Mouse (Mus musculus) kidney, adult 2 months (tissue): Measurements from ENCODE around the gene Eef2kmt. TPM values are rescaled to one million over a fixed set of nuclear protein-coding genes. Genes with fewer than 3 reads are reported as not detected.

Experiments used
- DNase-seq: peaks from one replicate; pipeline ENCODE4 v3.0.0; 2021
- H3K27ac ChIP-seq: fragments of 200-500 bp; 2 replicates; pipeline ENCODE4 v1.5.1; 2012; ENCODE audit warnings: low read depth, low read length, control low read depth, inconsistent platforms; ENCODE audit not compliant: insufficient read depth
- H3K27me3 ChIP-seq: fragments of 200-500 bp; replicated peaks from 2 replicates; pipeline ENCODE4 v1.6.1; 2012; ENCODE audit warnings: mild to moderate bottlenecking, moderate library complexity, low read length, inconsistent platforms; ENCODE audit not compliant: control insufficient read depth, insufficient read depth
- H3K36me3 ChIP-seq: fragments of 200-500 bp; 2 replicates; pipeline ENCODE4 v1.6.1; 2012; ENCODE audit warnings: mild to moderate bottlenecking, moderate library complexity, low read length, inconsistent platforms; ENCODE audit not compliant: control insufficient read depth, insufficient read depth
- H3K4me1 ChIP-seq: fragments of 200-500 bp; 2 replicates; pipeline ENCODE4 v1.6.1; 2011; ENCODE audit warnings: low read length; ENCODE audit not compliant: control insufficient read depth, insufficient read depth
- H3K4me3 ChIP-seq: fragments of 200-500 bp; 2 replicates; pipeline ENCODE4 v1.5.1; 2011; ENCODE audit warnings: mild to moderate bottlenecking, low read depth, low read length, control low read depth; ENCODE audit not compliant: insufficient read depth
- CTCF ChIP-seq: fragments of 200-500 bp; conservative IDR thresholded peaks from 2 replicates; pipeline ENCODE4 v1.5.1; 2011; ENCODE audit warnings: low read depth, mild to moderate bottlenecking, control low read depth, low read length, moderate library complexity, mixed read lengths; ENCODE audit not compliant: insufficient read depth, insufficient read length
- POLR2A ChIP-seq: fragments of 200-500 bp; IDR thresholded peaks from one replicate; pipeline ENCODE4 v1.6.1; 2011; ENCODE audit warnings: low read depth, low read length, control low read depth
- WGBS: fragments of 180-500 bp; shearing (Covaris S2); methylation state at CpG from one replicate; pipeline ENCODE4 v1.1.7; 2018; 5-methylcytosine and 5-hydroxymethylcytosine counted together
- polyA plus RNA-seq: library from polyadenylated mRNA; depleted of rRNA; stranded (reverse); fragments of >200 nt; gene quantifications from 2 replicates; pipeline ENCODE4 v1.2.3, GENCODE M21; 2012

Gene Eef2kmt
- polyA plus RNA-seq, 1 experiment, result 59.1 TPM

GRCm38 (mm10) chr16:5222140-5222539 is 33.6 kb downstream of the Eef2kmt start, which contains the start of gene AU021092:
AU021092 (minus strand) TSS chr16:5222299.
- Histone ChIP-seq H3K4me1 (0 out of 2 replicates have a peak, but pooled peaks cover 2% of the 10 kb centered on the region), H3K27ac (peak within 1 kb of the TSS; percentile 62), H3K4me3 (peak within 1 kb of the TSS; percentile 50), H3K27me3 (no peaks in the 10 kb centered on the region), H3K36me3 (no peaks in the 10 kb centered on the region)
- TF ChIP-seq POLR2A, result peak; percentile 79
- TF ChIP-seq CTCF, result no peak
- WGBS, result 33% methylated on average over 6 of the region's 6 CpGs
- peak; percentile 72 for DNase-seq

GRCm38 (mm10) chr16:5221403-5221802 is 34.4 kb downstream of the Eef2kmt start:
- H3K4me3 ChIP-seq, result peak overlapping the region; percentile 34
- H3K4me1 ChIP-seq, result 0 out of 2 replicates have a peak, but pooled peaks cover 2% of the 10 kb centered on the region
- H3K27ac ChIP-seq, result no peak overlapping the region
- no peaks in the 10 kb centered on the region for H3K27me3 ChIP-seq
- H3K36me3 ChIP-seq, result no peaks in the 10 kb centered on the region
- TF ChIP-seq CTCF (no peak), POLR2A (no peak)
- DNase-seq, result peak; percentile 28
- WGBS, result 50% methylated on average over 4 of the region's 4 CpGs

GRCm38 (mm10) chr16:5217341-5218133 is 38.2 kb downstream of the Eef2kmt start:
- Histone ChIP-seq H3K27ac (no peak overlapping the region), H3K4me3 (no peak overlapping the region), H3K27me3 (no peaks in the 10 kb centered on the region), H3K36me3 (no peaks in the 10 kb centered on the region), H3K4me1 (0 out of 2 replicates have a peak, but pooled peaks cover 2% of the 10 kb centered on the region)
- DNase-seq, result peak; percentile 89
- WGBS, result 33% methylated on average over 5 of the region's 5 CpGs
- no peak for TF ChIP-seq CTCF
- no peak for TF ChIP-seq POLR2A

- Histone ChIP-seq H3K27me3 (no peaks in the 10 kb centered on the region), H3K36me3 (no peaks in the 10 kb centered on the region), H3K4me3 (no peak overlapping the region), H3K27ac (no peak overlapping the region), H3K4me1 (0 out of 2 replicates have a peak, but pooled peaks cover 2% of the 10 kb centered on the region)
- 51% methylated on average over 6 of the region's 6 CpGs for WGBS
- no peak for TF ChIP-seq POLR2A
- no peak for TF ChIP-seq CTCF
- no peak for DNase-seq
These were observed 39.1 kb downstream of the Eef2kmt start for GRCm38 (mm10) chr16:5216686-5217085.

- TF ChIP-seq CTCF (no peak), POLR2A (no peak)
- no peak for DNase-seq
- H3K36me3 ChIP-seq, result no peaks in the 10 kb centered on the region
- WGBS, result 89% methylated on average over 2 of the region's 2 CpGs
- 0 out of 2 replicates have a peak, but pooled peaks cover 2% of the 10 kb centered on the region for H3K4me1 ChIP-seq
- no peak overlapping the region for H3K4me3 ChIP-seq
- no peak overlapping the region for H3K27ac ChIP-seq
- H3K27me3 ChIP-seq, result no peaks in the 10 kb centered on the region
These were observed 41.7 kb downstream of the Eef2kmt start for GRCm38 (mm10) chr16:5214126-5214525.

- TF ChIP-seq POLR2A (no peak), CTCF (no peak)
- Histone ChIP-seq H3K27me3 (no peaks in the 10 kb centered on the region), H3K27ac (no peak overlapping the region), H3K4me1 (no peaks in the 10 kb centered on the region), H3K36me3 (no peaks in the 10 kb centered on the region), H3K4me3 (no peak overlapping the region)
- 86% methylated on average over 3 of the region's 3 CpGs for WGBS
- DNase-seq, result no peak
These were observed 43.6 kb downstream of the Eef2kmt start for GRCm38 (mm10) chr16:5212150-5212549.

GRCm38 (mm10) chr16:5210365-5210764 is 45.4 kb downstream of the Eef2kmt start:
- no peak overlapping the region for H3K27ac ChIP-seq
- H3K36me3 ChIP-seq, result no peaks in the 10 kb centered on the region
- 66% methylated on average over 2 of the region's 2 CpGs for WGBS
- no peaks in the 10 kb centered on the region for H3K27me3 ChIP-seq
- no peak overlapping the region for H3K4me3 ChIP-seq
- H3K4me1 ChIP-seq, result no peaks in the 10 kb centered on the region
- DNase-seq, result no peak
- TF ChIP-seq CTCF (no peak), POLR2A (no peak)
